Mouse (Mus musculus) heart, postnatal 25 days (tissue): ENCODE data around the gene Sostdc1. TPM values are rescaled to one million over a fixed set of nuclear protein-coding genes. Genes with fewer than 3 reads are reported as not detected.

ENCODE experiments used
- DNase-seq: peaks from one replicate; pipeline ENCODE4 v3.0.0; 2022; ENCODE audit warnings: low spot score
- intact Hi-C: fragments of 180-260 bp; cut with DNase I; formaldehyde crosslinking; loops from one replicate; pipeline ENCODE4 v1.15.1; 2025
- total RNA-seq, 2 experiments: library from RNA; stranded (reverse); gene quantifications; 2 replicates each; pipeline ENCODE4 v1.2.3; 2021

Gene Sostdc1
- total RNA-seq = under 1 TPM; 0.18 to 0.39 TPM

DNA sequence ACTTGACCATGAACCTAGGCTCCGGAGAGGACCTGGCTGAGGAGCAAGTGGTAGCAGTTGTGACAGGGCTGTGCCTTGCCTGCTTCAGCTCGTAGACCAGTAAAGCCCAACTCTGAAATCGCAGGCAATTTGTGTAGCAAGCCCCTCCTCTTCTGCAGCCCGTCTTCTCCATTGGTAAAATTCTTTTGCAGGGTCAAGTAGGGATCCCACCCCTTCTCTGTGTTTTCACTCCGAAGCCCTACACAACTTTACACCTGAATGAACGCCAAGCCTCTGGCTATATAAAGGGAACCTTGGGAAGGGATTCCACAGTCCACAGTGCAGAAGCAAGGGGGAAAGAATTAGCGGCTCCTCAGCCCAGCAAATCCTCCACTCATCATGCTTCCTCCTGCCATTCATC is at the start of gene Sostdc1:
Gene Sostdc1, plus strand, starts transcription at position 224 of the 400 bp plus-strand sequence.
- intact Hi-C loops = no loop called here
- DNase-seq = no peak

DNA sequence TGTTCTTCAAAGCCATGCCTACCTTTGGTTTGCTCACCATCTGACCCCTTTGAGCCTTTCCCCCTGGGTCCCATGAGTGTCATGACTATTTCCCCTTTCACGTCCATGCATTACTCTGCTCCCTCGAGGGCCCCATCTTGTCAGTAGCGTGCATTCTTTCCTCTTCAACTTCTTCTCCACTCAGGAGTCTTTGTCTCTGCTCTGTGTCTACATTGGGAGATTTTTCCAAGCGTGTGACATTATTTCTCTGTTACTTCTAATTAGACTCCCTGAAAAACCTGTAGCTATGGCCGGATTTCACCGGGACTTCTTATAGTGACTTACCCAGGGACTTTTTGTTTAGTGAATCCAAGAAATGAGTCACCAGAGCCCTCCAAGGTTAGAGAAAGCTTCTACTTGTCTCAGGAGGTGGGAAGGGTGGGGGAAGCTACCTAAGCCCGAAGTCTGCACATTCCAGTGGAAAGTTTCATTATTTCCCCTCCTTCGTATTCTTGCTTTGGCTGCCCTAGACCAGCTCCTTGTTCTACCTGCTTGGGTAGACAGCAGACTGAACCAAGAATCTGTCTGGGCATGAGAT is 46.2 kb upstream of the Sostdc1 start:
- intact Hi-C loops = no loop called here
- no peak for DNase-seq

DNA sequence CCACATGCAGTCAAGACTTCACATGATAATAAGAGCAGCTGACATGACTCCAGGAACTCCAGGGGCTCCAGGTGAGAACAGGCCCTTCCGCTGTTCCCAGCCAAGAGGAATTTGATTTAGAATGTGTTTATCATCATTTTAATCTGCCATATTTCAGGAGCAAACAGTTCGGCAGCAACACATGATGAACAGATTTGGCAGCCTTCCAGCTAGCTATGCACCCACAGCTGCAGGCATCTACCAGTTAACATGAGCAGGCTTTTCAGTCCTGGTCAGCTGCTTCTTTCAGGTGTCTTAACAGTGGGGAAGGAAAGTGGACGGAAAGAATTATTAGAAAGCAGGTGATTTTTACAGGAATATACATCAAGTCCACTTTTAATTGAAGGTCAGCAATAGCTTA is 39.1 kb upstream of the Sostdc1 start:
- no peak for DNase-seq
- intact Hi-C loops = no loop called here

DNA sequence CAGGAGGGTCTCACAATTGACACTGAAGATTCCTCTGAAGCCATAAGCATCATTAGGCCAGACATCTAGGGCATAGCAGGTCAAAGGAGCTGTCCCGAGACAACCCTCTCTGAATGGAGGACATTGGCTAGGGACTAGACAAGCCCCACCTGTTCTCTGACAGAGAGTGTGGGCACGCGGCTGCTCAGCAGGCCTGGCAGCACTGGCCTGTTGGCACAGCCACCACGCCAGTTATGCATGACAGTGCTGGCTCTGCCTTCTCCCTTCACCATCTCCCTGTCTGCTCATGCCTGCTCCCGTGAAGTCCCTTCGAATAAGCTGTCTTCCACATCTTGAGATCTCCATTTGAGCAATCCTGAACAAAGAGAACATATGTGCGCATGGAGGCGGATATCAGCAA is 24.3 kb upstream of the Sostdc1 start:
- intact Hi-C loops = no loop called here
- DNase-seq = no peak

DNA sequence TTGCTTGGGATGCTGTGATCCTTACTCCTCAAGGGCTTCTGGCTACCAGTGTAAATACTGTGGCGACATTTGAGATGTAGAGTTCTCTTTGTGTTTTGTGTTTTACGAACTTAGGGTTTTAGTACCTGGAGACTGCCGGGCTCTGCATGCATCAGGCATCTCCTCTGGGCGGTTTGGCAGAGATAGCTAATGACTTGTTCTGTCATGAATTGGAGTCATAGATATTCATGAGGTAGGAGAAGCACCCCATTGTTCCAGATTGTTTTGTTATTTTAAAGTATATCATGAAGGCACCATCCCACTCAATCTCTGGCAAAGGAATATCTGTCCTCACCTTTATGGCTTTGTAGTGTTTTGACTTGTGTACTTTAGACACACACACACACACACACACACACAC is 23.5 kb upstream of the Sostdc1 start:
- intact Hi-C loops = no loop called here
- no peak for DNase-seq

DNA sequence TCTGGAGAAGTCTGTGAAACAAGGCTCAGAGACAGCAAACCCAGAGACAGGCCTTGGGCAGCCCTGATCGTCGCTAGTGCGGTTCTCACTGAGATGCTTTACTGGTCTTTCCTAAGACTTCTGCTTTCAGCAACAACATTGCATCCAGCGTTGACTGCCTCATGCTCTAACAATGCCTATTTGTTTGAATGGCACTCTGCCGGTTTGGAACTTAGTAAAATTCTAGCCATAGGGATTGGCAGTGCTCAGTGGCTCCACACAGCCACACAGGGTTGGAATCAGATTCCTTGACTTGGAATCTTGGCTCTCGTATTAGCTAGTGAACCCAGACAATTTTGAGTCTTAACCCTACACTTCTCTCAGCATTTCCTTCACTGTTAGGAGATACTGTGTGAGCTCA is 22.6 kb upstream of the Sostdc1 start:
- intact Hi-C loops = no loop called here
- DNase-seq = no peak

DNA sequence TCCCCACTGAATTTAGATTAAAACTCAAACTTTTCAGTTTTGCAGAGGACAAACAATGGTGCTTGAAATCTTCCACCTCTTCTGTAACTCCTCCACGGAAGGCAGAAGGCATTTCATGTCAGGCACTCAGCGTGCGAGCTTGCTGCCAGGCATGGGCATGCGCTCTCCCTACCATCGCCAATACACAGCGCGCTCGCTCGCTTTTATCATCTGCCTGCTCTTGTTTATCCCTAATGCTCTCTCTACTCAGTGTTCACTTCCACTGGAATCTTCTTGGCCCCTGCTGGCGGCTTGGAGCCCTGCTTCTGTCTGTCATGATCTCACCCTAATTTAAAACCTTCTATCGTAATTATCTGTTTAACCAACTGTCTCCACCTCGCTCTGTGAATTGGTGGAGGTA is 11.6 kb upstream of the Sostdc1 start:
- DNase-seq = no peak
- intact Hi-C loops = no loop called here

DNA sequence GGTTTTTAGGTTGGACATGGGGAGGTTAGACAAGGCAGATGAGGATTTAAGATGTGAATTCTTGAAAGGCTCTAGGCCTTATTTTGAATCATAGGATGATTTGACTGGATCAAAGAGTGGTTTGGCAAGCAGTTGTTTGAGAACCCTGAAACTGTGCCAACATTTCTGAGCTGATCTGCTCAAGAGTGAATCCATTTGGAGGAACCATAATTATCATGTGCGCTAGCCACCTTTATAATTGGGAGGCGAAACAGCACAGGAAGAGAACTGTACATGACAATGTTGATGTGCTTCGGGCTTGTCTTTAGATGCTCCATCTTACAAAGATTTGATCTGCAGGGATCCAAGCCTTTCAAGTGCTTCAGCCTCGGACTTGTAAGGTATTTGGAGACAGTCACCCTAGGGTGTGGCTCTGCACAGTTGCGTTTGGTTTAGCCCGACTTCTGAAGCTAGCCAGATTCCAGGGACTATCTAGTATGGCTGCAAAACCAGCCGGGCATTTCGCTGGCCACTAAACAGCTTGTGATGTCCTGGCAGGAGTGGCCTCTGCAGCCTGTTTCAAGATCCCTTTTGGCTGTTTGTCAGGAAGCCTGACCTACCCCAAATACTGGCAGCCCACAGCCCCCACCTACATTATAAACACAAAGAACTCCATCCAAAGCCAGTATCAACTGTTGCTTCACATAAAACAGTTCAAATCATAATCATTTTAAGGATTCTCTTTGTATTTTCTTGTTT is 10.9 kb upstream of the Sostdc1 start:
- intact Hi-C loops = no loop called here
- DNase-seq = no peak

DNA sequence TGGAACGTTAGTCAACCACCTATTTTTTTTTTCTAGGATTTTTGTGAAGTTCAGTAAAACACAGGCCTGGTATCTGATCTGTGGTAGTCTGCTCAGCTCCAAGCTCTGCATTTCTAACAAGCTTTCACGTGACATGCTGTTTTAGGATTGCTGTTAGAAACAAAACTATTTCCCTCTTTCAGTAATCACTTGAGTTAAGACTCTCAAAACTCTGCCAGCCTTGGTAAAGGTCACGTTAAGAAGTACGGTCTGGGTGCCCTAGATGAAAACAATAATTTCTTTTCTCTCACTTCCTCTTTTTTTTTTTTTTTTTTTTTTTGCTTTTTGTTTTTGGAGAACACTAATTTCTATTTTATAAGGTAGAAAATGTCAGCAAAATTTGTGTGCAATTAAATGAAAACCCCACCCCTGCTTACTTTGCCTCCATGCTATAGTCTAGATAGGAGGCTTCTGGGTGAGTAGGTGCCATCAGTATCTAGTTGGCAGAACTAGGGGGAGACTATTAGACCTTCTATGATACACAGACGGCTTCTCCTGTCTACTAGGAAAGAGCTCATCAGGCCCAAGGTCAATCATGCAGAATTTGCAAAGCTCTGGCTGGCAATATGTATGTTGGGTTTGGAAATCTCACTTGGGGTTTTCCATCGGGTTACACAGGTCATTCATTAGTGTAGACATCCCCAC is 5.1 kb upstream of the Sostdc1 start:
- DNase-seq = no peak
- intact Hi-C loops = no loop called here

DNA sequence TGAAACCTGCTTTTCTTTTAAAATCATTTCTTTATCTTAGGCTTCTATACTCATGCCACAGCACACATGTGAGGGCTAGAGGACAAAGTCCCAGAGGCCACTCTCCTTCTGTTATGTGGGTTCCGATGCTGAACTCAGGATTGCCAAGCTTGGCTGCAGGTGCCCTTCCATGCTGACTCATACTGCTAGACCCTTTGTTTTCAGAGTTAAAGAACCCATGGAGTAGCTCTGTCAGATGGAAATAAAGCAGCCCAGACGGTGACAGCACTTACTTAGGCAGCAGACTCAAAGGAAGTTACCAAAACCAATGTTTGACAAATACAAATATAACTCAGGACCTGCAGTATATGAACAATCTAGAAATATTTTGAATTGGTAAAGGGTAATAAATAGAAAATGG is 924 bp upstream of the Sostdc1 start:
- intact Hi-C loops = no loop called here
- no peak for DNase-seq

DNA sequence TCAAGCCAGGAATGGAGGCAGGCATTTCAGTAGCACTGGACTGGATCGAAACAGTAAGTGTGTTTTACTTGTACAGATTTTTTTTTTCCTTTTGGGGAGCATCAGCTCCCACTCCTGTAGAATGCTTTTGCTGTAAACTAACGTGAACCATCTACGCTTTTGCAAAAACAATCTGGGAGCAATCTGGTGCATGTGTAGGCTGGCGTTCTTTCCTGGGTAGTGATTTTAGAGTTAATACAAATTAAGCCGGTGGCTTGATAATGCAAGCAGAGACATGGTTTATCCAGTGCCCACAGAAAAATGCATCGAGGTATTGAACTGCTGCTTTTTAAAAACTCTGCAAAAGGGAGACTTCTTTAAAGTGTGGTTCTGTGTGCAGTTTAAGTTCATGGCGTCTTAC is 507 bp downstream of the Sostdc1 start:
- no peak for DNase-seq
- intact Hi-C loops = no loop called here

DNA sequence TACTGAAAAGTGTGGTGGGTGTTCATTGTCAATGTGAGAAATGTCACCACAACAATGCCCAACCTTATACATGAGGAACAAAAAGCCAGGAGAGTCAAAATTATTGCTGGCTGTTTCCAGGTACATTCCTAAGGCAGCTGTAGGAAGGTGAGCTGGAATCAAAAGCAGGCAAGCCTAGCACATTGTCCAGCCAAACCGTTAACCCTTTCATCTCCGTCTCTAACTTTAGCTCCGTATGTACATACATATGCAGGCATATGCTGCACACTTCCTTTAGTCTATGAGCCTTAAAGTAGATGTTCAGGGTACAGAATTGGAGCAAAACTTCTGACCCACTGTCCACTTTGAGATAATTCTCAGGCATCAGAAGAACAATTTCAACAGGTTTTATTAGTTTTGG is 1.6 kb downstream of the Sostdc1 start:
- DNase-seq = no peak
- intact Hi-C loops = no loop called here

DNA sequence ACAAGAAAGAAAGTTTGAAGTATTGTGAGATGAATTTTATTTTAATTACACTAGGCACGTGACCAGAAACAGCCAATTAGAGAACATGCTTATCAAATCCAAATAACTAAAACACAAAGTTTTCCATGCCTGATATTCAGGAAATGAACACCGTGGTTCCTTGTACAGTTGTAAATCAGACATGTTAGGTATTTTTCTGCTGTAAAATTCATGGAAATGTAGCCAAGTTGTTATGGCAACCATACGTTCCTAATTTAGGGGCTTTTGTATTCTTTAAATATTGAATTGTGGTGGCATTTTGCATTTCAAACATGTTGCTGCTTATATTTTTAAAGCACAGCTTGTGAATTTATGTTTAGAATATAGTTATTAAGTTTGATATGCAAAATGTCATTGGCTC is 2.1 kb downstream of the Sostdc1 start:
- no peak for DNase-seq
- intact Hi-C loops = no loop called here

DNA sequence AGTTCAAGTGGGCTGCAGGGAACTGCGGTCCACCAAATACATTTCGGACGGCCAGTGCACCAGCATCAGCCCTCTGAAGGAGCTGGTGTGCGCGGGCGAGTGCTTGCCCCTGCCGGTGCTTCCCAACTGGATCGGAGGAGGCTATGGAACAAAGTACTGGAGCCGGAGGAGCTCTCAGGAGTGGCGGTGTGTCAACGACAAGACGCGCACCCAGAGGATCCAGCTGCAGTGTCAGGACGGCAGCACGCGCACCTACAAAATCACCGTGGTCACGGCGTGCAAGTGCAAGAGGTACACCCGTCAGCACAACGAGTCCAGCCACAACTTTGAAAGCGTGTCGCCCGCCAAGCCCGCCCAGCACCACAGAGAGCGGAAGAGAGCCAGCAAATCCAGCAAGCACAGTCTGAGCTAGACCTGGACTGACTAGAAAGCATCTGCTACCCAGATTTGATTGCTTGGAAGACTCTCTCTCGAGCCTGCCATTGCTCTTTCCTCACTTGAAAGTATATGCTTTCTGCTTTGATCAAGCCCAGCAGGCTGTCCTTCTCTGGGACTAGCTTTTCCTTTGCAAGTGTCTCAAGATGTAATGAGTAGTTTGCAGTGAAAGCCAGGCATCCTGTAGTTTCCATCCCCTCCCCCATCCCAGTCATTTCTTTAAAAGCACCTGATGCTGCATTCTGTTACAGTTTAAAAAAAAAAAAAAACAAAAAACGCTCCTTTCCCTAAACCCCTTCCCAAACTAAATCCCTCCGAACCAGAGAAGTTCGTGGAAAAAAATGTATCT is 3.3 kb downstream of the Sostdc1 start:
- intact Hi-C loops = no loop called here
- no peak for DNase-seq

DNA sequence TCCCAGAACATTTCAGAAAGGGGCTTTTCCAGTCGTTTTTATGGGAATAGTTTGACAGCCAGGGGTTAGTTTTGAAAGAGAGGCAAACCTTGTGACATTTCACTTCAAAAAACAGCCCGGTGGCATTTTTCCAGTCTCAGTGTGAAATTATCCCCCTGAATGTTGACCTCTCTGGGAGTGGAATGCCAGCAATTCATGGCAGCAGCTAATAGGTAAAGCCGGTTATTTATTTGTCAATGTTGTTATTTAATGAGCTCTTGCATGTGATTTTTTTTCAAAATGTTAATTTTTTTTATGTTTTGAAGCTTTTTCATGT is 3.8 kb downstream of the Sostdc1 start:
- DNase-seq = no peak

DNA sequence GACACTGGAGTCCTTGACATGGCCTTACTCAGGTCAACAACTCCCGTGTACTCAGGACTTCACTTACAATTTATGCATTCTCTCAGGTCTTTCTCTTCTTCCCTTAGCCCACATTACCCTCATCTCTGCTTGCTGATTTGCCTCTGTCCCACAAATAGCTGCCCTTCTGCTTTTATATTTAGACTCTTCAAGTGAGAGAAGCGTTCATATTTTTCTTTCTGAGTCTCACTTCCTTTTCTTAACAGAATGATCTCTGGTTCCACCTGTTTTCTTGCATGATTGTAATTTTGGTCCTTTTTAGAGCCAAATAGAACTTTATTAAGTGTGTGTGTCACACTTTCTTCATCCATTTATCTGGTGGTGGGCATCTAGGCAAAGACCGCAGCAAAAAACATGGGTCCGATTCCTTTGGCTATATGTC is 12.2 kb downstream of the Sostdc1 start:
- intact Hi-C loops = no loop called here
- DNase-seq = no peak

More for the DNA sequence above, 3.8 kb downstream of the Sostdc1 start:
- intact Hi-C loops = no loop called here

DNA sequence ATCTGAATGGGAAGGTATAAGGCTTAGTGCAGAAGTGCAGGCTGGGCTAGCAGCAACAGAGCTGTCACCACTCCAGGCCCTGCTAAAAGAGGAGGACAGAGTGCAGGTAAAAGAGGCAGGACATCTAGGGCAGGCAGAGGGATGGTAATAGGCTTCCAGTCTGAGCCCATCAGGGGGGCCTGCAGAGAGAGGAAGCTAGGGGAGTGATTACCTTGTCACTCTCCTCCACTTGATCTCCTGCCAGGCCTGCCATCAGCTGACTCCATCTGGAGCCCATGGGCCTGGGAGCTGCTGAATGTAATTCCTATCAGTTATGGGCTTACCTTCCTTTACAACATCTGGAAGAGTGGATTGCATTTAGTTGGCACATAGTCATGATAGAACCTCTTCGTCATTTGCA is 18.7 kb downstream of the Sostdc1 start:
- no peak for DNase-seq
- intact Hi-C loops = no loop called here

DNA sequence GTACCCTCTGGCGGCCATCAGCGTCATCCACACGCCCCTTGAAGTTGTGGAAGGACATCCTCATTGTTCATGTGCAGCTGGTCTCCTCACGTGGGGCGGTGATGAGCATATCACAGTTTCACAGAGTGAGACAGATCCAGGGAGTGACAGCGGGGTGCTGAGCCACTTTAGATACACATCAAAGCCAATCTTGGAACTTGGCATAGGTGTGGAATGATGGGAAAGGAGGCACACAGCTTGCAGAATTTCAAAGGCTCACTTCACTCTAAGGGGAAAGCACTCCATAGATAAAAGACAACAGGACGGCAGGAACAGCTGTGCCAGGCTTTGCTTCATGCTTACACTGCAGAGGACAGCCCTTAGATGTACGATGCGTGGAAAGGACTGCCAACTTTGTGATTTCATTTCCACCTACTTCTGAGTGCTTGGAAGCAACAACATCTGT is 19.9 kb downstream of the Sostdc1 start:
- no peak for DNase-seq
- intact Hi-C loops = no loop called here

DNA sequence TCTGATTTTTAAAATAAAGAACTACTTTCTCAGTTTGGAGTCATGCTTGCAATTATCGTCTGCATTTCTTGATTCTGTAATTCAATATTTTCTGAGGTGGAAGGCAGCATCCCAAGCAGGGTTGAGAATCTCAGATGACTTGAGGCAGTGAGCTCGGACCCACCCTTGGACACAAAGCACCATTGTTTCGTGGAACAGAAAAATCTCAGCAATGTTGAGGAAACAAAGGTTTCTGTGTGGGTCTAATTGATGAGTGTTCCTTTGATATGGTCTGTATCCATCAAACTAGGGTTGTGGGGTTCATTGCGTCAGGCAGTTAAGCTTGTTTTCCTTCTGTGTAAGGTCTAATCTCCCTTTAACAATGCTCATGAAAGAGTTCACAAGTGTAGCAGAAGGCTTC is 30.2 kb downstream of the Sostdc1 start:
- intact Hi-C loops = no loop called here
- DNase-seq = no peak

DNA sequence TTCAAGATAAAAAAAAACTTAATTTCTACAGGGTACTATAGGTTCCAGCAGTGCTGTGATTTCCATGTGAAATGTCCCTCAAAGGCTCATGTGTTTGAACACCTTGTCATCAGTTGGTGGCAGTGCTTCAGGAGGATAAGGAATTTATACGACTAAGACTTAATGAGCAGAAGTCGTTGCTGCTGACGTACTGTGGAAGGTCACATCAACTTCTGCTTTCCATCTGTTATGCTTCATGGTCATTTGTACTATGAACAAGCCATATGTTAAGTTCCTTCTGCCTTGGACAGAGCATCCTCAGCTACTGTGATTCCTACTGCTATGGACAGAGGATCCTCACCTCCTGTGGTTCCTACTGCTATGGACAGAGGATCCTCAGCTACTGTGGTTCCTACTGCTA is 46.1 kb downstream of the Sostdc1 start:
- no peak for DNase-seq
- intact Hi-C loops = no loop called here

DNA sequence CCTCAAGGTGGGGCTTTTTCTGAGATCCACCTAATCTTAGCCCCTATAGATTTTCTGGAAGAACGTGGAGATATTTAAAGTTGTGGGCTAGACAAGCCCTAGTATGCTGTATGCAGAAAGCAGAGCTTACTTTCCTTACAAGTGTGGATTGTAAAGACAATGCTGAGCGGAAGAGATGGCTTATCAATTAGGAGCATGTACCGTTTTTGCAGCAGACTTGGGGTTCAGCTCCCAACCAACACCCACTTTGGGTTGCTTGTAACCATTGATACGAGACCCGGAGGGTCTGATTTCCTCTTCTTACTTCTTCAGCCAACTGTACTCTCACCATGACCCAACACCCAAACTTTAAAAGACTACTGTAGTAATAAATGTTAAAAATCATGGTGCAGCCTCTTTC is 46.8 kb downstream of the Sostdc1 start:
- DNase-seq = no peak
- intact Hi-C loops = no loop called here
